Comparison of ENCODE assay signal across 11 mouse cellular contexts in genomic region chr11:30672719-30673118, GRCm38 (mm10). TPM values are rescaled to one million over a fixed set of nuclear protein-coding genes. Genes with fewer than 3 reads are reported as not detected.
DNase-seq lines count a peak whose midpoint lies in the region; ATAC-seq and TF ChIP-seq lines count a peak whose summit lies in the region.
"Had no signal": no experiment of that assay in that cellular context is flagged by ENCODE, and none has a peak within 500 bp of the region (broad histone marks: within the 10 kb centered on the region; RNA-seq: fewer than 3 reads in every experiment).

No protein-coding gene starts in this region.

- no peaks in the 10 kb centered on the region; the same call in 1 of the 2 replicates for H3K4me1 ChIP-seq in heart, embryonic 10.5 days
- no peaks in the 10 kb centered on the region for H3K4me1 ChIP-seq in lung, postnatal 0 days (ENCODE audit: insufficient read depth, low read depth, low read length)
- H3K4me1 ChIP-seq in stomach, embryonic 16.5 days (ENCODE audit: control insufficient read depth, insufficient read depth, low read length): no peaks in the 10 kb centered on the region
- H3K4me1 ChIP-seq: lung, embryonic 15.5 days had no signal

- no peak for TF ChIP-seq CTCF in lung, postnatal 0 days (IDR thresholded peaks at IDR 0.05)

- TF ChIP-seq EP300 in lung, postnatal 0 days (IDR thresholded peaks at IDR 0.05): no peak

- no peak for ATAC-seq in lung, postnatal 0 days
- ATAC-seq in stomach, embryonic 16.5 days (ENCODE audit: insufficient read depth, low FRiP score): peak; percentile 56; the same call in 1 of the 2 replicates
- ATAC-seq: forebrain, embryonic 14.5 days had no signal

- no peaks in the 10 kb centered on the region for H3K27me3 ChIP-seq in heart, embryonic 10.5 days (ENCODE audit: insufficient read depth, poor library complexity, severe bottlenecking)
- H3K27me3 ChIP-seq in lung, postnatal 0 days (replicated peaks; ENCODE audit: insufficient read depth, low read length): no peaks in the 10 kb centered on the region
- no peaks in the 10 kb centered on the region for H3K27me3 ChIP-seq in stomach, embryonic 16.5 days (ENCODE audit: control insufficient read depth, insufficient read depth, low read length)
- H3K27me3 ChIP-seq: lung, embryonic 15.5 days had no signal

- H3K9ac ChIP-seq in lung, postnatal 0 days (replicated peaks; ENCODE audit: low read depth): no peak overlapping the region
- no peak overlapping the region for H3K9ac ChIP-seq in stomach, embryonic 16.5 days (ENCODE audit: low read length)
- H3K9ac ChIP-seq: lung, embryonic 15.5 days had no signal

- H3K4me2 ChIP-seq in lung, postnatal 0 days (replicated peaks; ENCODE audit: low read depth, low read length): no peak overlapping the region
- no peak overlapping the region for H3K4me2 ChIP-seq in stomach, embryonic 16.5 days (ENCODE audit: low read depth, low read length)
- H3K4me2 ChIP-seq: lung, embryonic 15.5 days had no signal

- H3K9me3 ChIP-seq in heart, embryonic 10.5 days: no peaks in the 10 kb centered on the region
- H3K9me3 ChIP-seq in lung, postnatal 0 days (ENCODE audit: low read length): no peaks in the 10 kb centered on the region
- no peaks in the 10 kb centered on the region for H3K9me3 ChIP-seq in stomach, embryonic 16.5 days (replicated peaks; ENCODE audit: control insufficient read depth, low read length)
- H3K9me3 ChIP-seq: lung, embryonic 15.5 days had no signal

- no peak overlapping the region for H3K4me3 ChIP-seq in heart, embryonic 10.5 days
- no peak overlapping the region for H3K4me3 ChIP-seq in lung, postnatal 0 days (ENCODE audit: low read depth, low read length)
- no peak overlapping the region for H3K4me3 ChIP-seq in stomach, embryonic 16.5 days (replicated peaks; ENCODE audit: low read length)
- H3K4me3 ChIP-seq: lung, embryonic 15.5 days had no signal

- 55% methylated on average over 1 of the region's 1 CpGs for WGBS in heart, embryonic 10.5 days
- 56% methylated on average over 1 of the region's 1 CpGs for WGBS in lung, postnatal 0 days
- WGBS in stomach, embryonic 16.5 days: 20% methylated on average over 1 of the region's 1 CpGs

- DNase-seq in heart, adult 11 months: peak; percentile 94
- no peak for DNase-seq in heart, embryonic 10.5 days (ENCODE audit: low spot score)
- DNase-seq in lung, postnatal 14 days: peak; percentile 19
- no peak for DNase-seq in lung, postnatal 0 days (ENCODE audit: low spot score)
- DNase-seq in gastrocnemius, postnatal 10 days: peak; percentile 34
- no peak for DNase-seq in left cerebral cortex, adult 11 months (ENCODE audit: low spot score)
- no peak for DNase-seq in cerebellum, adult 11 months
- DNase-seq: cerebellum, adult 11-12 months had no signal

- H3K27ac ChIP-seq in heart, embryonic 10.5 days: no peak overlapping the region
- H3K27ac ChIP-seq in lung, postnatal 0 days (ENCODE audit: low read length): no peak overlapping the region
- H3K27ac ChIP-seq in stomach, embryonic 16.5 days (ENCODE audit: low read length): no peak overlapping the region
- H3K27ac ChIP-seq: lung, embryonic 15.5 days had no signal

- H3K36me3 ChIP-seq in heart, embryonic 10.5 days: no peaks in the 10 kb centered on the region
- no peaks in the 10 kb centered on the region for H3K36me3 ChIP-seq in lung, postnatal 0 days (ENCODE audit: insufficient read depth, low read length)
- H3K36me3 ChIP-seq in stomach, embryonic 16.5 days (ENCODE audit: control insufficient read depth, insufficient read depth, low read length): no peaks in the 10 kb centered on the region
- H3K36me3 ChIP-seq: lung, embryonic 15.5 days had no signal

RNA-seq across cellular contexts. Expression of gene Acyp2, which starts 23.3 kb away (rescaled TPM):
- 12.2 and 19.8 TPM in 2 replicates for polyA plus RNA-seq in heart, embryonic 10.5 days (2016; fragmentation: Nextera tagmentation; extraction: Ambion mirVana)
- 43.6 and 50.6 TPM in 2 replicates for polyA plus RNA-seq in lung, postnatal 0 days (2015; fragmentation: Nextera tagmentation; extraction: Ambion mirVana)
- total RNA-seq in gastrocnemius, postnatal 10 days (2021): 10 to 100 TPM; 39.4 to 49.2 TPM
- polyA plus RNA-seq in stomach, embryonic 16.5 days (2015; fragmentation: Nextera tagmentation; extraction: Ambion mirVana): 10.1 and 14.6 TPM in 2 replicates

Comparison
In these comparisons a context has a peak if more than half of its experiments do, and no peak if none do; other contexts are left out.
1. DNase-seq: peak in heart, adult 11 months (single experiment), lung, postnatal 14 days (single experiment) and gastrocnemius, postnatal 10 days (single experiment); none in heart, embryonic 10.5 days (single experiment), lung, postnatal 0 days (single experiment), left cerebral cortex, adult 11 months (single experiment) and cerebellum, adult 11 months (single experiment).